Mouse (Mus musculus): ENCODE measurements around the gene Syn3.

DNA sequence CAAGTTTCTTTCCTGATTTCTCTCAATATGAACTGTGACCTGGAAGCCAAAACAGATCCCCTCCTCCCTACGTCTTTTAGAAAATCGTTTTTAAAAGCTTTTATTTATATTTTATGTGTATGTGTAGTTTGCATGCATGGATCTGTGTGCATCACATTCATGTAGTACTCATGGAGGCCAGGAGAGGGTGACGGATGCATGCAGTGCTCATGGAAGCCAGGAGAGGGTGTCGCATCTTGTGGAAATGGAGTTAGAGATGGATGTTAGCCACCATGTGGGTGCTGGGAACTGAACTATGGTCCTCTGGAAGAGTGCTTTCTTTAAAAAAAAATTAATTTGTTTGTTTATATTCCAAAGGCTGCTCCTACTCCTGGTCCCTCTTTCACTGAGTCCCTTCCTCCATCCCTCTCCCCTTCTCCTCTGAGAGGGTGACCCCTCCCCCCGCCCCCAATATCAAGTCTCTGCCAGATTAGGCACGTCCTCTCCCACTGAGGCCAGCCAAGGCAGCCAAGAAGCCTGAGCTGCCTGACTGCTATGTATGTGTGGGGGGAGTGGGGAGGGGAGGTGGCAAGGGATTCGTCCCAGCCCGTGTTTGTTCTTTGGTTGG, 442.3 kb downstream of the Syn3 start:
- TF ChIP-seq CTCF (IDR thresholded peaks at IDR 0.05; ENCODE audit: low read depth), result peak; percentile 46
- no peak for TF ChIP-seq EP300 (optimal IDR thresholded peaks at IDR 0.05)
